Mouse (Mus musculus) lung, embryonic 16.5 days (tissue): ENCODE data around the gene Cldn7. TPM values are rescaled to one million over a fixed set of nuclear protein-coding genes. Genes with fewer than 3 reads are reported as not detected.
A peak's percentile ranks its signal among the peaks of the same experiment; 100 is the strongest.

Experiments
- ATAC-seq: fragments of 200-750 bp; cut with Nextera tagmentation; 2 replicates; pipeline ENCODE4 v1.8.0; 2017; ENCODE audit warnings: low read depth, mild to moderate bottlenecking, moderate library complexity
- H3K27ac ChIP-seq: fragments of 300-500 bp; sonication (generic); 2 replicates; pipeline ENCODE4 v1.5.1; 2014; ENCODE audit warnings: mild to moderate bottlenecking, control low read depth, low read length
- H3K27me3 ChIP-seq: fragments of 300-500 bp; sonication (generic); 2 replicates; pipeline ENCODE4 v1.6.1; 2014; ENCODE audit warnings: low read depth, low read length, mixed read lengths; ENCODE audit not compliant: control insufficient read depth, insufficient read depth
- H3K36me3 ChIP-seq: fragments of 300-500 bp; sonication (generic); 2 replicates; pipeline ENCODE4 v1.6.1; 2014; ENCODE audit warnings: low read length; ENCODE audit not compliant: control insufficient read depth, insufficient read depth
- H3K4me1 ChIP-seq: fragments of 300-500 bp; sonication (generic); replicated peaks from 2 replicates; pipeline ENCODE4 v1.6.1; 2014; ENCODE audit warnings: low read length, mixed read lengths; ENCODE audit not compliant: control insufficient read depth, insufficient read depth
- H3K4me2 ChIP-seq: fragments of 300-500 bp; sonication (generic); 2 replicates; pipeline ENCODE4 v1.6.1; 2014; ENCODE audit warnings: low read depth, low read length, control low read depth
- H3K4me3 ChIP-seq: fragments of 300-500 bp; sonication (generic); 2 replicates; pipeline ENCODE4 v1.5.1; 2014; ENCODE audit warnings: mild to moderate bottlenecking, low read length, control low read depth
- H3K9ac ChIP-seq: fragments of 300-500 bp; sonication (generic); 2 replicates; pipeline ENCODE4 v1.6.1; 2014; ENCODE audit warnings: low read length, control low read depth
- H3K9me3 ChIP-seq: fragments of 300-500 bp; sonication (generic); 2 replicates; pipeline ENCODE4 v1.6.1; 2016; ENCODE audit warnings: low read length; ENCODE audit not compliant: control insufficient read depth
- WGBS: fragments of 180-500 bp; shearing (Covaris S2); extraction: QIAGEN DNeasy Blood & Tissue Kit; methylation state at CpG from one replicate; pipeline ENCODE4 v1.1.7; 2014; 5-methylcytosine and 5-hydroxymethylcytosine counted together
- polyA plus RNA-seq: library from polyadenylated mRNA; unstranded; fragments of >200 nt; fragmentation: Nextera tagmentation; extraction: Ambion mirVana; gene quantifications from 2 replicates; pipeline ENCODE4 v1.2.1, GENCODE M21; 2015

The Cldn7 gene
- polyA plus RNA-seq, 1 experiment from 2014 or later = 172 TPM

GRCm38 (mm10) chr11:69931769-69932168, 32.8 kb upstream of the Cldn7 start:
- Histone ChIP-seq H3K9ac (no peak overlapping the region), H3K4me1 (peaks cover 15% of the 10 kb centered on the region), H3K27me3 (peaks cover 14% of the 10 kb centered on the region), H3K27ac (no peak overlapping the region), H3K9me3 (no peaks in the 10 kb centered on the region), H3K4me3 (no peak overlapping the region), H3K36me3 (no peaks in the 10 kb centered on the region), H3K4me2 (no peak overlapping the region)
- WGBS = 68% methylated on average over 8 of the region's 8 CpGs
- ATAC-seq = no peak

- no peak overlapping the region for H3K27ac ChIP-seq
- H3K4me1 ChIP-seq = peaks cover 20% of the 10 kb centered on the region
- H3K27me3 ChIP-seq = peaks cover 15% of the 10 kb centered on the region
- no peaks in the 10 kb centered on the region for H3K36me3 ChIP-seq
- no peaks in the 10 kb centered on the region for H3K9me3 ChIP-seq
- ATAC-seq = no peak
- H3K4me3 ChIP-seq = no peak overlapping the region
- H3K4me2 ChIP-seq = no peak overlapping the region
- H3K9ac ChIP-seq = no peak overlapping the region
- 38% methylated on average over 3 of the region's 3 CpGs for WGBS
Observed at GRCm38 (mm10) chr11:69932254-69932653, 32.3 kb upstream of the Cldn7 start.

- WGBS = 44% methylated on average over 4 of the region's 4 CpGs
Observed at GRCm38 (mm10) chr11:69933066-69933465, 31.5 kb upstream of the Cldn7 start.

GRCm38 (mm10) chr11:69934169-69934568, 30.4 kb upstream of the Cldn7 start:
- H3K4me1 ChIP-seq = peaks cover 20% of the 10 kb centered on the region
- no peaks in the 10 kb centered on the region for H3K9me3 ChIP-seq
- peak; percentile 69 for ATAC-seq
- peak overlapping the region; percentile 31 for H3K4me3 ChIP-seq
- H3K27me3 ChIP-seq = peaks cover 19% of the 10 kb centered on the region
- H3K36me3 ChIP-seq = no peaks in the 10 kb centered on the region
- no peak overlapping the region for H3K27ac ChIP-seq
- H3K9ac ChIP-seq = no peak overlapping the region
- H3K4me2 ChIP-seq = peak overlapping the region; percentile 45
- under 1% methylated on average over 18 of the region's 18 CpGs for WGBS

More at GRCm38 (mm10) chr11:69933066-69933465, 31.5 kb upstream of the Cldn7 start:
- no peak for ATAC-seq
- no peaks in the 10 kb centered on the region for H3K36me3 ChIP-seq
- peaks cover 20% of the 10 kb centered on the region for H3K4me1 ChIP-seq
- H3K4me3 ChIP-seq = no peak overlapping the region
- H3K9me3 ChIP-seq = no peaks in the 10 kb centered on the region
- no peak overlapping the region for H3K27ac ChIP-seq
- H3K9ac ChIP-seq = no peak overlapping the region
- no peak overlapping the region for H3K4me2 ChIP-seq
- H3K27me3 ChIP-seq = peaks cover 15% of the 10 kb centered on the region

- WGBS = 6% methylated on average over 6 of the region's 6 CpGs
- no peak for ATAC-seq
- peaks cover 20% of the 10 kb centered on the region for H3K4me1 ChIP-seq
Observed at GRCm38 (mm10) chr11:69934681-69935080, 29.9 kb upstream of the Cldn7 start.

GRCm38 (mm10) chr11:69935137-69935879, 29.3 kb upstream of the Cldn7 start, which contains the start of gene Ybx2:
Gene Ybx2 (plus strand): TSS chr11:69935796.
- ATAC-seq = peak; percentile 84
- WGBS = 2% methylated on average over 44 of the region's 62 CpGs
- no peaks in the 10 kb centered on the region for H3K36me3 ChIP-seq
- peaks cover 19% of the 10 kb centered on the region for H3K27me3 ChIP-seq
- H3K27ac ChIP-seq = no peak within 1 kb of the TSS
- H3K4me1 ChIP-seq = peaks cover 20% of the 10 kb centered on the region
- H3K4me2 ChIP-seq = peak within 1 kb of the TSS; percentile 100
- peak within 1 kb of the TSS; percentile 56 for H3K4me3 ChIP-seq
- H3K9me3 ChIP-seq = no peaks in the 10 kb centered on the region
- peak within 1 kb of the TSS; percentile 64 for H3K9ac ChIP-seq

More at GRCm38 (mm10) chr11:69934681-69935080, 29.9 kb upstream of the Cldn7 start:
- no peaks in the 10 kb centered on the region for H3K36me3 ChIP-seq
- peaks cover 19% of the 10 kb centered on the region for H3K27me3 ChIP-seq
- H3K4me2 ChIP-seq = peak overlapping the region; percentile 45
- H3K9ac ChIP-seq = no peak overlapping the region
- peak overlapping the region; percentile 31 for H3K4me3 ChIP-seq
- no peaks in the 10 kb centered on the region for H3K9me3 ChIP-seq
- no peak overlapping the region for H3K27ac ChIP-seq

GRCm38 (mm10) chr11:69936156-69936555, 28.4 kb upstream of the Cldn7 start:
- ATAC-seq = peak; percentile 18
- H3K4me1 ChIP-seq = peaks cover 20% of the 10 kb centered on the region
- peak overlapping the region; percentile 64 for H3K9ac ChIP-seq
- WGBS = 1% methylated on average over 18 of the region's 30 CpGs
- H3K4me3 ChIP-seq = peak overlapping the region; percentile 56
- no peaks in the 10 kb centered on the region for H3K36me3 ChIP-seq
- H3K4me2 ChIP-seq = peak overlapping the region; percentile 100
- H3K27me3 ChIP-seq = peaks cover 19% of the 10 kb centered on the region
- H3K9me3 ChIP-seq = no peaks in the 10 kb centered on the region
- no peak overlapping the region for H3K27ac ChIP-seq

- Histone ChIP-seq H3K36me3 (no peaks in the 10 kb centered on the region), H3K9me3 (no peaks in the 10 kb centered on the region), H3K4me1 (peaks cover 20% of the 10 kb centered on the region), H3K27ac (no peak overlapping the region), H3K9ac (no peak overlapping the region), H3K4me2 (peak overlapping the region; percentile 100), H3K4me3 (peak overlapping the region; percentile 56), H3K27me3 (peaks cover 19% of the 10 kb centered on the region)
- 26% methylated on average over 9 of the region's 9 CpGs for WGBS
- no peak for ATAC-seq
Observed at GRCm38 (mm10) chr11:69936714-69937347, 27.7 kb upstream of the Cldn7 start.

GRCm38 (mm10) chr11:69937385-69937784, 27.2 kb upstream of the Cldn7 start:
- H3K27ac ChIP-seq = no peak overlapping the region
- no peaks in the 10 kb centered on the region for H3K36me3 ChIP-seq
- no peaks in the 10 kb centered on the region for H3K9me3 ChIP-seq
- no peak for ATAC-seq
- H3K27me3 ChIP-seq = peaks cover 19% of the 10 kb centered on the region
- WGBS = 37% methylated on average over 4 of the region's 4 CpGs
- H3K4me2 ChIP-seq = no peak overlapping the region
- H3K4me3 ChIP-seq = no peak overlapping the region
- peaks cover 20% of the 10 kb centered on the region for H3K4me1 ChIP-seq
- no peak overlapping the region for H3K9ac ChIP-seq
